Mouse (Mus musculus) lung, adult 2 months (tissue): Measurements from ENCODE around the gene Samd4. TPM values are rescaled to one million over a fixed set of nuclear protein-coding genes. Genes with fewer than 3 reads are reported as not detected.

Experiments used
- DNase-seq: peaks from one replicate; pipeline ENCODE4 v3.0.0; 2022
- H3K4me1 ChIP-seq: fragments of 200-500 bp; 2 replicates; pipeline ENCODE4 v1.6.1; 2011; ENCODE audit warnings: low read length; ENCODE audit not compliant: control insufficient read depth, insufficient read depth
- H3K4me3 ChIP-seq: fragments of 200-500 bp; replicated peaks from 2 replicates; pipeline ENCODE3; 2011; ENCODE audit warnings: low read depth, mild to moderate bottlenecking, control low read depth, low read length; ENCODE audit errors: extremely low read depth
- CTCF ChIP-seq: fragments of 200-500 bp; IDR thresholded peaks from 2 replicates; pipeline ENCODE4 v1.5.1; 2011; ENCODE audit warnings: mild to moderate bottlenecking, low read length, control low read depth; ENCODE audit not compliant: insufficient read depth
- POLR2A ChIP-seq: fragments of 200-500 bp; IDR thresholded peaks from 2 replicates; pipeline ENCODE4 v1.6.1; 2011; ENCODE audit warnings: low read depth, mild to moderate bottlenecking, control low read depth, low read length, borderline replicate concordance; ENCODE audit errors: extremely low read depth
- WGBS: fragments of 180-500 bp; shearing (Covaris S2); methylation state at CpG from one replicate; pipeline ENCODE4 v1.1.7; 2018; 5-methylcytosine and 5-hydroxymethylcytosine counted together
- polyA plus RNA-seq: library from polyadenylated mRNA; depleted of rRNA; stranded (reverse); fragments of >200 nt; gene quantifications from 2 replicates; pipeline ENCODE4 v1.2.3, GENCODE M21; 2012

Gene Samd4
- polyA plus RNA-seq, 1 experiment, result 28.4 TPM

GRCm38 (mm10) chr14:46883068-46883870 is 615 bp downstream of the Samd4 start:
- peak; percentile 67 for DNase-seq
- Histone ChIP-seq H3K4me1 (peaks cover 11% of the 10 kb centered on the region), H3K4me3 (peak overlapping the region; percentile 78)
- TF ChIP-seq POLR2A, result no peak
- TF ChIP-seq CTCF, result no peak
- WGBS, result under 1% methylated on average over 67 of the region's 70 CpGs

GRCm38 (mm10) chr14:46883871-46884441 is 1.3 kb downstream of the Samd4 start:
- peak; percentile 56 for DNase-seq
- 0% methylated on average over 29 of the region's 29 CpGs for WGBS
- Histone ChIP-seq H3K4me1 (peaks cover 11% of the 10 kb centered on the region), H3K4me3 (peak overlapping the region; percentile 78)
- TF ChIP-seq POLR2A (no peak), CTCF (no peak)

GRCm38 (mm10) chr14:46884701-46885428 is 2.2 kb downstream of the Samd4 start:
- H3K4me1 ChIP-seq, result peaks cover 11% of the 10 kb centered on the region
- WGBS, result under 1% methylated on average over 44 of the region's 52 CpGs
- no peak for TF ChIP-seq CTCF
- TF ChIP-seq POLR2A, result peak; percentile 53; the same call in 1 of the 2 replicates
- H3K4me3 ChIP-seq, result peak overlapping the region; percentile 51
- DNase-seq, result peak; percentile 61

GRCm38 (mm10) chr14:46885429-46885755 is 2.7 kb downstream of the Samd4 start:
- 14% methylated on average over 7 of the region's 7 CpGs for WGBS

GRCm38 (mm10) chr14:46885891-46886301 is 3.2 kb downstream of the Samd4 start:
- TF ChIP-seq CTCF, result no peak
- TF ChIP-seq POLR2A, result 0 out of 2 replicates have a peak, but pooled peaks have one; percentile 12
- WGBS, result 41% methylated on average over 5 of the region's 5 CpGs
- peak; percentile 20 for DNase-seq
- H3K4me3 ChIP-seq, result no peak overlapping the region
- peaks cover 11% of the 10 kb centered on the region for H3K4me1 ChIP-seq

More at GRCm38 (mm10) chr14:46885429-46885755, 2.7 kb downstream of the Samd4 start:
- TF ChIP-seq POLR2A (no peak), CTCF (no peak)
- Histone ChIP-seq H3K4me1 (peaks cover 11% of the 10 kb centered on the region), H3K4me3 (peak overlapping the region; percentile 51)
- no peak for DNase-seq

- WGBS, result 79% methylated on average over 4 of the region's 4 CpGs
- TF ChIP-seq CTCF (no peak), POLR2A (no peak)
- Histone ChIP-seq H3K4me3 (no peak overlapping the region), H3K4me1 (peaks cover 9% of the 10 kb centered on the region)
- DNase-seq, result no peak
Measured at GRCm38 (mm10) chr14:46889096-46889495, 6.4 kb downstream of the Samd4 start.

GRCm38 (mm10) chr14:46893961-46894360 is 11.3 kb downstream of the Samd4 start:
- 86% methylated on average over 10 of the region's 10 CpGs for WGBS
- Histone ChIP-seq H3K4me3 (no peak overlapping the region), H3K4me1 (no peaks in the 10 kb centered on the region)
- no peak for DNase-seq
- TF ChIP-seq POLR2A (no peak), CTCF (no peak)

- WGBS, result 89% methylated on average over 5 of the region's 5 CpGs
- Histone ChIP-seq H3K4me1 (no peaks in the 10 kb centered on the region), H3K4me3 (no peak overlapping the region)
- TF ChIP-seq POLR2A (no peak), CTCF (no peak)
- no peak for DNase-seq
Measured at GRCm38 (mm10) chr14:46897953-46898352, 15.3 kb downstream of the Samd4 start.

- TF ChIP-seq POLR2A, result no peak
- no peak for TF ChIP-seq CTCF
- DNase-seq, result no peak
- Histone ChIP-seq H3K4me1 (no peaks in the 10 kb centered on the region), H3K4me3 (no peak overlapping the region)
- WGBS, result 64% methylated on average over 3 of the region's 3 CpGs
Measured at GRCm38 (mm10) chr14:46898626-46899025, 16.0 kb downstream of the Samd4 start.

GRCm38 (mm10) chr14:46902498-46903087 is 19.9 kb downstream of the Samd4 start:
- TF ChIP-seq POLR2A, result no peak
- TF ChIP-seq CTCF, result no peak
- Histone ChIP-seq H3K4me3 (no peak overlapping the region), H3K4me1 (no peaks in the 10 kb centered on the region)
- 79% methylated on average over 9 of the region's 9 CpGs for WGBS
- DNase-seq, result no peak
